Mouse (Mus musculus) layer of hippocampus, adult 8-10 months (tissue): ENCODE data around the gene Adarb1. TPM values are rescaled to one million over a fixed set of nuclear protein-coding genes. Genes with fewer than 3 reads are reported as not detected.

ENCODE experiments used
- DNase-seq, 2 experiments: peaks; one replicate each; pipeline ENCODE4 v3.0.0; 2022; ENCODE audit warnings: low spot score in 2 of 2
- total RNA-seq, 4 experiments: library from RNA; stranded (reverse); gene quantifications; 2 replicates each; pipeline ENCODE4 v1.2.4; 2022

Adarb1 gene
- total RNA-seq, 4 experiments from 2014 or later, result 107 to 123 (median 114) TPM

DNA sequence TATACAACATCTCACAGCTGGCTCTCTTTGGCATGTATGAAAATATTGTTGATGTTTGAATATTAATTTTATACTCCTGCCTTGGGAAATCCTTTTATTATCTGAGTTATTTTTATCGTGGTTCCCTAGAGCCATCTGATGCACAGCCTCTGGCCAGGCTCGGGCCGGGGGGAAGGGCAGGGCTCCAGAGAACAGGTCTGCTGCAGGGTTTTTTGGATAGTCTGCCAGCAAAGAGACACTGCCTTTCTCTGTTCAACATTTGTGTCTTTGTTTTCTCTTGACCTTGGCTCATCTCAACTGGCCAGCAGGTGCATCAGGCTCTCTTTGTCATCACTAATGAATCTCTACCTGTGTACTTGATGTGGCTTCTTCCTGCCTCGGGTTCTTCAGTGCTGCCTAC, 32.3 kb downstream of the Adarb1 start:
- DNase-seq, result no peak

DNA sequence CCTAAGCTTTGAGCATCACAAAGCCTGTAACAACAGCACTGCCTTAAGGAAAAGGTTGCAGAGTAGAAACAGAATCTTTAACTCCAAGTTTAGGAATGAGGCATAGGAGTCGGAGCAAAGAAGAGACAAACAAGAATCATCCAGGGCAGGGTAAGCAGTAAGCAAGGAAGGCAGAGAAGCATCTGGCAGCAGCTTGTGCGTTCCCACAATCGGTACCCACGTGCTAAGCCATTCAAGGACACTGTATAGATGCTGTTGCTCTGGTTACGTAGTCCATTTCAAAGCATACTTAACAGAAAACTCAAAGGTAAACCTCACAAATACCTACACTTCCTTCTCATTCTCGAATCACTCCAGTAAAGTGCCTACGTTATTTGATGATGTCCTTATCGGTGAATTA, 35.0 kb downstream of the Adarb1 start:
- no peak for DNase-seq

GRCm38 (mm10) chr10:77381191-77381590, 36.9 kb downstream of the Adarb1 start:
- no peak for DNase-seq

GRCm38 (mm10) chr10:77380716-77381115, 37.4 kb downstream of the Adarb1 start:
- no peak for DNase-seq

DNA sequence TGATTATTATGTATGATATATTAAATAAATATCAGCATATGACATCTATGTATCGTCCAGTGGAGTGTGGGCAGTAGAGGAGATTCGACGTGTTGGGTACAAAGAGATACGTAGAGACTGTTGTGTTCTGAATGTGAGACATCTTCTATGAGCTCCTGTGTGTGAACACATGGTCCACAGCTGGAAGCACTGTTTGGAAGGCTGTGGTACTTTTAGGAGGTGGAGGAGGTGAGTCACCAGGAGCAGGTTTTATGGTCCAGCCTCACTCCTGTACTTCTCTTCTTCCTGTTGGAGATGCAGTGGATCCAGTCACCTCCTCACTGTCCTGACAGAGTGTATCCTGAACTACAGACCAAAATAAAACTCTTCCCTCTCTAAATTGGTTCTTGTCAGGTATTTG, 38.9 kb downstream of the Adarb1 start:
- DNase-seq, result no peak

DNA sequence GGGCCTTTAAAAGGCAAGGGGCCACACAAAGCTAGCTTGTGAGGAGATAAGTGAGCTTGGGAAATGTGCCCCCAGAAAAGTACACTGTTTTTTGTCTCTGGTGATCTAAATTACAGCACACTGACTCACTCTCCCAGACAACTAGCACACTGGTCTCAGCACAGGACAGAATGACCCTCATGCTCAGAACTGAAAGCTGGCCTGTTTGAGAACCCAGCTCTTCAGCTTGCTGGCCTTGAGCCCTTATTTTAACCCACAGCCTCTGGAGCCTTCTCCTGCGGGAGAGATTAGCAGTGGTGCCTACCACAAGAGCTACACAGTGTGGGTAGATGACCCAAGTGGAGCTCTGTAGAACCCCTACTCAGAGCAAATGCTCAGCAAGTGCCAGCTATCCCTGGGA, 42.0 kb downstream of the Adarb1 start:
- no peak for DNase-seq

DNA sequence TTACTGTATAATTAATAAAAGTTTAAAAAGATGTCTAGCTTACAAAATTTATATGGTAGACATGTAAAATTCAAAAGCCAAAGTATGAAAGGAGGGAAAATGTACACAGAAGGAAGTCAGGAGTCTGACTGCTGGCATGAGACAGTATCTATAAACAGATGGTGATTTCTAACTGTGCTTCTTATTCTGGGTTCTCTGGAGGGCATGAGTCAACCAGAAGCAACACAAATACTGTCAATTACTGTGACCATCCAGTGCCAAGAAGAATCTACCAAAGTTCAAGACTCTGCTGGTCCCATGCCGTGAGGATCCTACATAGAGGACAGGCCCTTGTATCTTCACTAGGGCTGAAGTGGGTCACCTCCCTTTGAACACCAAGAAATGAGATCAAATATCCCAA, 43.1 kb downstream of the Adarb1 start:
- DNase-seq, result no peak

- no peak for DNase-seq
These were observed 43.7 kb downstream of the Adarb1 start for GRCm38 (mm10) chr10:77374407-77374806.

DNA sequence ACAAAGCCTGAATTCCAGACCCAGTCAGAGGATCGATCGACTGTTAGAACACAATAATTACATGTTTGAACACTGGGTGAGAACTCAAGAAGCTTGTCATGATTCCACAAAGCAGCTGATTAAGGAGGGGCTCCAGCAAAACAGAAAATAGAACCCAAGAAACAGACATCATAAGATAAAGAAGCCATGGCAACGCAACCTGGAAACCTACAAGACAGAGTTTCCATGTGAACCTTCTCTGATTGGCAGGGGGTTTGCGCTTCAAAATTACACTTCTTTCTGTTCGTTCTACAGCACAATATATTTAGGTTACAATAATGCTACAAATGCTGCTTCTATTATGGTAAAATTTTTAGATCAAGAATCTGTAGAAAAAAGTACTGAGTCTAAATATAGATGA, 47.9 kb downstream of the Adarb1 start:
- DNase-seq, result no peak

- no peak for DNase-seq
These were observed 50.1 kb downstream of the Adarb1 start for GRCm38 (mm10) chr10:77367973-77368372.

DNA sequence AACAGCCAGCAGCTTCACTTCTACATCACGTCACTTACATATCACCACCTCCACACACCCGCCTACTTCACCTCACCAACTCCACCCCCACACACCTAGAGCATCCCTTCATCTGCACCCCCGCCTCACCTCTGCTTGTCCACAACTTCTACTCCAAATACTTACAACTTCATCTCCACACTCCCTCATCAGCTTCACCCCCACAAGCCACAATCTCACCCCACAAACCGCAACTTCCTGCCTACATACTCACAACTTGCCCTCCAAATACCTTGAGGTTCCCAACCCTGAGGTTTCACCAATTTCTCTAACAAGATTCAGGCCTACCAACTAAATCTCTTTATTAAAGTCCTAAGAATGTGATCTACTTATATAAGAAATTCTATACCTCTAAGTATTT, 51.1 kb downstream of the Adarb1 start:
- no peak for DNase-seq

DNA sequence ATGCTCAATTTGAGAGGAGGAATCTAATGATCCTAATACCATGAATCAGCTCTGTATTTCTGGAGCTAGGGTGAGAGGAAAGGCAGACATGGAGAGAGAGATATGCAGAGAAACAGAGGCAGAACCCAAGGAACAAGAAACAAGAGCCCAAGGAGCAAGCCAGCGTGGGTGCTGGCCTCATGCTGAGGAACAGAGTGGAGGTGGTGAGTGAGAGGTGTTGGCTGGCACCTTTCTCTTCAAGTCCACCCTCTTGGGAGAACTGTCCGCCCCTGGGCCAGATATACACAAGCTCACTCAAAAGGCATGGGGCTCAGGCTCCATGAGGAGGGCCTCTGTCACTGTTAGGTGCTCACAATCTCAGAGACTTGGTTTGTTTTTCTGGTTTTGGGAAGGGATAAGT, 52.9 kb downstream of the Adarb1 start:
- no peak for DNase-seq

DNA sequence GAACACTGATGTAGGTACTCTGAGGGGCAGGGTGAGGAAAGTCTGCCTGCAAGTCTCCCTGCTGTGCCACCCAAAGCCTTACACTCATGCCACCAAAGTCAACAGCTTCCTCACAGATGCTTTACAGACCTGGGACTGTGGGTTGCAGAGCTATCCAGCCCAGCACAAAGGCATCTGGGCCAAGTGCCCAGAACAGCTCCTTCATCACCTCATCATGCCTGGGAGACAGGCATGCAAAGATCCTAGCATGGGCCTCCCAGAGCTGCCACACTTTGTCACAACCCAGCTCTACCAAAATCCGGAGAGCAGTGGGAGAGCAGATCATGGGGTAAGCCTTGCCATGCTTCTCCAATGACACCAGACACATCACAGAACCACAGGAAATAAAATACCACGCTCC, 57.6 kb downstream of the Adarb1 start:
- no peak for DNase-seq

DNA sequence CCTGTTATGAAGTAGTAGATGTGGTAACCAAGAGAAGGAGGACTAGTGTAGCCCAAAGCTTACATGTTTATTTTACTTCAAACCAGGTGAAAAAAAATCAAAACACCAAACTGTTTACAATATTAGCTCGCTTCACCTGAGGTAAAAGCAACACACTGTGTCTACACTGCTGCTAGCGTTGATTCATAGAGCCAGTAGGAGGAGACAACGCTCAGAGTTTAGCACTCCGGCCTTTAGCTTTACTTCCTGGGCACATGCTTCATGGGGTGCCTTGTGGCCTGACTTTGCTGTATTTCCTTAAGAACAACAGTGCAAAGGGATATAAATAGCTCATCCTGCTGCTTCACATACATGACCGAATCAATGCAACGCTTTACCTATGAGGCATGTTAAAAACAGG, 60.1 kb downstream of the Adarb1 start:
- DNase-seq, result no peak

DNA sequence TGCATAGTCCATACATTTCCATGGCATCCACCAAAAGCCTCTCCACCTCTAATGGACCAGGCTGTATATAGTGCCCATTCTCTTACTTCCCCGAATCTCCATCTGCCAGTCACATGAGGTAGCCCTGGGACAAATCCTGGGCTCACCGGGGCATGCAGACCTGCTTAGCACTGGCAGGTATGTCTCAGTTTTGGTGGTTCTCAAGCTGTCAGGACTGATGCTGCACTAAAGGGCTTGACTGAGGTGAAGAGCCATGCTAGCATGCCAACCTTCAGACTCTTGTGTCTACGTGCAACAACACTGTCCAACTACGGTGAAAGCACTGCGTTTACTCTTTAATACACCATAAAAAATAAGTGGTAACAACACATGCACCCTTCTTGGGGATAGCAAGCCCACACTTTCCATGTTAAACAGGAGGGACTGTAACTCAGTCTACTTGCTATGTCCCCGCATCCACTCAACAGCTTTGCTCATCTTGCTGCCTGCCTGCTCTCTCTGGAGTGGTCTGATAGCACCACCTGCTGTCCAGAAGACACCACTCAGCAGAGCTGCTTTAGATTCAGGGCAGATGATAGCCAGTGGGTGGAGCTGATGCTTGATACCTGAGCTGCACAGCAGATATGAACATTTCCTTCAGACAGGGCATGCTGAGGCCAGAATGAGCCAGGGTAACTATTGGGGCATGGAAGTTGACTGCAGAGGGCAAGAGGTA, 64.9 kb downstream of the Adarb1 start:
- DNase-seq, result peak; percentile 79 to 86

- DNase-seq, result peak; percentile 36 to 44
These were observed 75.2 kb downstream of the Adarb1 start for GRCm38 (mm10) chr10:77342842-77343241.

GRCm38 (mm10) chr10:77341711-77342110, 76.4 kb downstream of the Adarb1 start:
- no peak for DNase-seq

GRCm38 (mm10) chr10:77341059-77341458, 77.0 kb downstream of the Adarb1 start:
- no peak for DNase-seq

GRCm38 (mm10) chr10:77339871-77340341, 78.2 kb downstream of the Adarb1 start:
- no peak for DNase-seq

GRCm38 (mm10) chr10:77333518-77333917, 84.6 kb downstream of the Adarb1 start:
- no peak for DNase-seq

DNA sequence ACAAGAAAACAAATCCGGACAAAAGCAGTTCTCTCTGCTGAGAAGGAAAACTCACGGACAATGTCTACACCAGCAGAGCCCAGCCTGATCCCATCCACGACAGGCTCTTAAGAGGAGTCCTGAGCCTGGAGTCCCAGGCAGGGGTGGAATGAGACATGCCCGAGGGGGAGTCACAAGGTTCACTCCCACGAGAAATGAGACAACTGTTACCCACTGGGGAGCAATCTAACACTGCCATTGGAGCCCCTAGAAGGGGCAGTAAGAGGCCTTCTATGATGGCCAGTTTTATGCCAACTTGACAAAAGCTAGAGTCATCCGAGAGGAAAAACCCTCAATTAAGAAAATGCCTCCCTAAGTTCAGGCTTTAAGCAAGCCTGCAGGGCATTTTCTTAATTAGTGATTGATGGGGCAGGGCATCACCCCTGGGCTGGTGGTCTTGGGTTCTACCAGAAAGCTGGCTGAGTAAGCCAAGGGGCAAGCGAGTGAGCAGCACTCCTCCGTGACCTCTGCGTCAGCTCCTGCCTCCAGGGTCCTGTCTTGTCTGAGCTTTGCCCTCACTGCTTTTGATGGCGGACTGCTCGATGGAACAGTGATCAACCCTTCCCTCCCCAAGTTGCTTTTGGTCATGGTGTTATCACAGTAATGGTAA, 88.5 kb downstream of the Adarb1 start:
- DNase-seq, result no peak

DNA sequence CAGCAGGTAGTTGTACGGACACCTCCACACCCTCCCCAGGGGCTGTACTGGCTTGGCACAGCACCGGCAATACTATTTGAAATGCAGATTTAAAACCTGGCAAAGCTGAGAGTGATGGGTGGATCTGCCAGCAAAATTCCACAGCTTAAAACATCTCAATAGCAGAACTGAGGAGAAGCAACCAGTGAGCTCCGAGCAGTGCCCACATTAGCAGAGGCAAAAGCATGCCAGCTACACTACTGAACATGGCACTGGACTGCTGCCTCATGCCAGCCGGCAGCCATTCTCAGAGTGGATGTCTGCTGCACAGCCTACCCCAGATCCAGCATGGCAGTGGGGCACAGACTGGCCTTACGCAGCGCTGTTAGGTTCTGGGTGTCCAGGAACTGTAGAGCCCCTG, 93.4 kb downstream of the Adarb1 start:
- no peak for DNase-seq

DNA sequence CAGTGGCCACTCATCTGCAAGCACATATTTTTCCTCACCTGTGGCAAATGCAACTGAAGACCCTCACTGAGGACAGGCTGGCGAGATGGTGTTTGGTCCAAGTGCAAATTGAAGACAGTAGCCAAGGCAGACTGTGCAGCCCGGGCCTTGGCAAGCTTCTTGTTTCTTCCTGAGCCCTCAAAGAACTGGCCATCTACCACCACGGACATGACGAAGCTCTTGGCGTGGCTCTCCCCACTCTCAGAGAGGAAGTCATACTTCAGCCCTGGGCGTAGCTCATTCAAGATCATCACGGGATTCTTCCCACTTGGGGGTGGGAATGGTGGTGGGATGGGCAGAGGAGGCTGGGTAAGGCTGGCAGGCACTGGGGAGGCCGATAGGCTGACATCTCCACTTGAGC, 96.5 kb downstream of the Adarb1 start:
- DNase-seq, result no peak
